Mouse (Mus musculus) T-cell, adult 2 months (primary cell): ENCODE measurements around the gene Abcc8.

Experiments
- DNase-seq: peaks from one replicate; pipeline ENCODE4 v3.0.0; 2022; ENCODE audit warnings: low spot score

Gene Abcc8

GRCm38 (mm10) chr7:46110079-46110478 is 69.8 kb downstream of the Abcc8 start:
- no peak for DNase-seq

GRCm38 (mm10) chr7:46105484-46105883 is 74.3 kb downstream of the Abcc8 start:
- no peak for DNase-seq

GRCm38 (mm10) chr7:46104256-46104915 is 75.4 kb downstream of the Abcc8 start:
- no peak for DNase-seq

- DNase-seq, result no peak
Measured at GRCm38 (mm10) chr7:46103771-46104170, 76.1 kb downstream of the Abcc8 start.

- no peak for DNase-seq
Measured at GRCm38 (mm10) chr7:46103075-46103591, 76.7 kb downstream of the Abcc8 start.

- DNase-seq, result peak; percentile 61
Measured at GRCm38 (mm10) chr7:46100563-46100962, 79.3 kb downstream of the Abcc8 start, which contains the start of gene Kcnj11. Gene Kcnj11, minus strand, starts transcription at chr7:46100764.

GRCm38 (mm10) chr7:46099682-46100081 is 80.2 kb downstream of the Abcc8 start:
- DNase-seq, result no peak

- no peak for DNase-seq
Measured at GRCm38 (mm10) chr7:46098919-46099286, 80.9 kb downstream of the Abcc8 start.

GRCm38 (mm10) chr7:46098221-46098918 is 81.5 kb downstream of the Abcc8 start:
- DNase-seq, result no peak

- DNase-seq, result no peak
Measured at GRCm38 (mm10) chr7:46097319-46097783, 82.5 kb downstream of the Abcc8 start.

GRCm38 (mm10) chr7:46096136-46096535 is 83.7 kb downstream of the Abcc8 start:
- peak; percentile 39 for DNase-seq

- DNase-seq, result no peak
Measured at GRCm38 (mm10) chr7:46092803-46093202, 87.0 kb downstream of the Abcc8 start.

GRCm38 (mm10) chr7:46088241-46088640 is 91.6 kb downstream of the Abcc8 start:
- DNase-seq, result no peak

GRCm38 (mm10) chr7:46086378-46086777 is 93.5 kb downstream of the Abcc8 start:
- DNase-seq, result no peak

- DNase-seq, result no peak
Measured at GRCm38 (mm10) chr7:46084839-46085513, 94.9 kb downstream of the Abcc8 start.

- no peak for DNase-seq
Measured at GRCm38 (mm10) chr7:46084024-46084423, 95.8 kb downstream of the Abcc8 start.

- no peak for DNase-seq
Measured at GRCm38 (mm10) chr7:46077675-46078074, 102.2 kb downstream of the Abcc8 start.

- DNase-seq, result no peak
Measured at GRCm38 (mm10) chr7:46076844-46077243, 103.0 kb downstream of the Abcc8 start.

GRCm38 (mm10) chr7:46068831-46069230 is 111.0 kb downstream of the Abcc8 start:
- DNase-seq, result no peak

- no peak for DNase-seq
Measured at GRCm38 (mm10) chr7:46063296-46063695, 116.5 kb downstream of the Abcc8 start.

- DNase-seq, result no peak
Measured at GRCm38 (mm10) chr7:46061614-46062013, 118.2 kb downstream of the Abcc8 start.

- no peak for DNase-seq
Measured at GRCm38 (mm10) chr7:46060688-46061087, 119.1 kb downstream of the Abcc8 start.

GRCm38 (mm10) chr7:46058882-46059281 is 121.0 kb downstream of the Abcc8 start:
- peak; percentile 55 for DNase-seq
